Mouse (Mus musculus): ENCODE measurements at regions not wholly inside any gene's neighbourhood (a gene's known extent, or its start where the extent isn't known, plus 50 kb on each side); places are given as distances from the start of the nearest gene placed in this dataset.

- no peak for TF ChIP-seq GATA4 (IDR thresholded peaks at IDR 0.05; ENCODE audit: insufficient replicate concordance, low read length)
Measured at GRCm38 (mm10) chr15:62823861-62824518, 1021.0 kb downstream of the Gsdmc2 start.

- TF ChIP-seq GATA4 (IDR thresholded peaks at IDR 0.05; ENCODE audit: insufficient replicate concordance, low read length): no peak
Measured at GRCm38 (mm10) chr15:62822305-62822704, 1022.7 kb downstream of the Gsdmc2 start.

DNA sequence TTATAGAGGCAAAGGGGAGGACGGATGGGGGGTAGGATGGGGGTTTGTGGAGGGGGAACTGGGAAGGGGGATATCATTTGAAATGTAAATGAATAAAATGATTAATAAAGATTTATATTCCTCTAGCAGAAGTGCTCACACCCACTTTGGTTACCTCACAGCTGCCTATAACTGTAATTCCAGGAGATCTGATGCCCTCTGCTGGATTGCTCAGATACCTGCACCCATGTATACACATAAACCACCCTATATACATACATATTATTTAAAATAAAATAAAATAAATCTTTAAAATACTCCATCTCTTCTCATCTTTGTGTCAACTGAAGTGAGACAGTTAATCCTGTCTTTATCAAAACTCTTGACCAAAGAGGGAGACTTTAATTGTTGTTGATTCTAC, 1031.9 kb downstream of the Gsdmc2 start:
- no peak for TF ChIP-seq GATA4 (IDR thresholded peaks at IDR 0.05; ENCODE audit: insufficient replicate concordance, low read length)

GRCm38 (mm10) chr15:62812026-62812425, 1033.0 kb downstream of the Gsdmc2 start:
- no peak for TF ChIP-seq GATA4 (IDR thresholded peaks at IDR 0.05; ENCODE audit: insufficient replicate concordance, low read length)

- TF ChIP-seq GATA4 (IDR thresholded peaks at IDR 0.05; ENCODE audit: insufficient replicate concordance, low read length): no peak
Measured at GRCm38 (mm10) chr15:62809320-62809719, 1035.7 kb downstream of the Gsdmc2 start.

DNA sequence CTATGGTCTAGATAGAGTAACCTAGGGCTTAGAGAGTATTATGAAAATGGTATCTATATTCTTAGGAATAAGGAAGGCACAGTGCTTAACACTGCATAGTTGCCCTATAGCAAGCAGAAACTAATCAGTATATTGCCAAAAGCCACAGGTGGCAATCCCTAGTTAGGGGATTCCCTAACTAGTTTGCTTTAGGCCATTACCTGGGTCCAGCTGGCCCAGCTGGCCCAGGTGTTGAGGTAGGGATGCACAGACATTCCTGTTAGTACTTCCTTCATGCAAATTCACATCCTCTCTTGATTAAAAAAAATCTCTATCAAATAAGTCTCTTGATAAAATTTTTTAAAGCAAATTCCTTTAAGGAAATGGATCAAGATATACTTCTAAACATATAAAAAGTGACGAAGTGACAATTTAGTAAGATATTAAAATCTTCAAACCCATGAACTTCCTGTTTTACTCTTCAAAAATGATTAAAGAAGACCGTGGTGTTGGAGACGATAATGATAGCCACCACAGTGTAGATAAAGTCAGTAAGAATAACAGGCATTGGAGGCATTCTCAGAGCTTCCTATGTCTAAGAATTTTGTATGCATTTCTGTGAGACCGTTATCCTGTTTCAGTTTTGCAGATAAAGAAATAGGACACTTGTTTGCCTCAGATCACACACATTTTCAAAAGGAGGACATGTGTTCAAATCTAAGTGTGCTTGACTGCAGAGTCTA, 1036.7 kb downstream of the Gsdmc2 start:
- no peak for TF ChIP-seq GATA4 (IDR thresholded peaks at IDR 0.05; ENCODE audit: insufficient replicate concordance, low read length)

DNA sequence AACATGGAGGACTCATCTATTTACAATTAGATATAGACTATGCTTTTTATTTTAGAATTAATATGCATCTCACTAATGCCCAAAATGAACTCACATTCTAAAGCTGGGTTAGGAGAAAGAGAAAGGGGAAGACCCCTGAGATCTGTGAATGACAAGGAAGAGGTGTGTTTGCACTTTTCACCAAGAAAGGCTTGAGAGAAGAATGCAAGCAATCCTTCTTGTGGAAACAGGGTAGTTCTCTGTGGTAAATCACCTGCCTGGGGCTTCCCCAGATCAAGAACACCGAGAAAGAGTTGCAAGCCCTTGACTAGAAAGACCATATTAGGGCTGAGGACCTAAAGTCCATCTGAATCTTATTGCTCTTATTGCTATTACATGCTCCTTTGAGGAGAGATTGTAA, 1037.6 kb downstream of the Gsdmc2 start:
- TF ChIP-seq GATA4 (IDR thresholded peaks at IDR 0.05; ENCODE audit: insufficient replicate concordance, low read length): no peak

- TF ChIP-seq GATA4 (IDR thresholded peaks at IDR 0.05; ENCODE audit: insufficient replicate concordance, low read length): no peak
Measured at GRCm38 (mm10) chr15:62802770-62803169, 1042.2 kb downstream of the Gsdmc2 start.

GRCm38 (mm10) chr15:62798731-62799130, 1046.2 kb downstream of the Gsdmc2 start:
- TF ChIP-seq GATA4 (IDR thresholded peaks at IDR 0.05; ENCODE audit: insufficient replicate concordance, low read length): no peak

GRCm38 (mm10) chr15:62793569-62793968, 1051.4 kb downstream of the Gsdmc2 start:
- no peak for TF ChIP-seq GATA4 (IDR thresholded peaks at IDR 0.05; ENCODE audit: insufficient replicate concordance, low read length)

DNA sequence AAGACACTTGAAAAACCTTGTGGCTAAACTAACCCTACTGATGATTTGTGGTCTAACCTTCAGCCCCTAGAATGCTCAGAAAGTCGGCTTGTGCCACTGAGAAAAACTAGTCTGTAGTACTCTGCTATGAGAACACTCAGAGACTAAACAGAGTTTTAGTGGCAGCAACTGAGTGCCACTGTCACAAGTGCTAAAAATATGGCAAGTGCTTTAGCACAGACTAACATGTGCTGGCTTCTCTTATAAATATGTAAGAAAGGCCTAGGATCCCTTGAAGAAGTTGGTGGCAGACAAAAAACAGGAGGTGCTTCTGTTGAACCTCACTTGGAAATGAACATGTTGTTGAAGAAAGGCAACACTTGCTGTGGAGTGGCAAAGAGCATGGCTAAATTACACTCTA, 1052.9 kb downstream of the Gsdmc2 start:
- no peak for TF ChIP-seq GATA4 (IDR thresholded peaks at IDR 0.05; ENCODE audit: insufficient replicate concordance, low read length)

GRCm38 (mm10) chr15:62787753-62788152, 1057.2 kb downstream of the Gsdmc2 start:
- no peak for TF ChIP-seq GATA4 (IDR thresholded peaks at IDR 0.05; ENCODE audit: insufficient replicate concordance, low read length)

- no peak for TF ChIP-seq GATA4 (IDR thresholded peaks at IDR 0.05; ENCODE audit: insufficient replicate concordance, low read length)
Measured at GRCm38 (mm10) chr15:62786315-62786714, 1058.7 kb downstream of the Gsdmc2 start.

DNA sequence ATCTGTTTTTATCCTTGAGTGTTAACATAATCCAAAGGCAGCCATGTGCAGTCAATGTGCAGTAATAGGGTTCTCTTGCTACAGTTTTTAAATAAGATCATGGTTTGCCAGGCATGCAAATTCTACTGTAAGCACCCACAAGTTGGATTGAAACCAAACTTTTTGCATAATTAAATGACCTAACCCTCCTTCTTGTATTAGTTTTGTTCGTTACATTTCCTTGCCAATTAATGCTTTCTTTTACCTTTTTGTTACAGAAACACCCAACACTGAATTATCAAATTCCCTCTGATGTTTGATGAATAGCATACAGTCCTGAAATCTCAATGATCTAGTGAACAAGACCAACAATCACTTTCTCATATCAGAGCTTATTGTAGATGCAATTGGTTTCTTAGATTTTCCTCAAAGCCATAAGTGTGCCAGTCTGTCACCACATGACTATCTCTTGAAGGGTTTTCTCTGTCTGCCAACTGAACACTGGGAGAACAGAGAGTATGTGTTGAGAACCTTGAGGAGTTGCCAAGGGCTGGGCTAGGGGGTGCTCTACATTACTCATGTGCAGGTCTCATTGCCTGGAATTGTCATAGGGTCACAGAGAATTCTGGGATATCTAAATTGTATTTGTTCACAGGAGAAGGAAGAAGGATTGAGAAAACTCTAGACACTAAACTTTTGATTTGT, 1060.4 kb downstream of the Gsdmc2 start:
- no peak for TF ChIP-seq GATA4 (IDR thresholded peaks at IDR 0.05; ENCODE audit: insufficient replicate concordance, low read length)

- no peak for TF ChIP-seq GATA4 (IDR thresholded peaks at IDR 0.05; ENCODE audit: insufficient replicate concordance, low read length)
Measured at GRCm38 (mm10) chr15:62778899-62779298, 1066.1 kb downstream of the Gsdmc2 start.

DNA sequence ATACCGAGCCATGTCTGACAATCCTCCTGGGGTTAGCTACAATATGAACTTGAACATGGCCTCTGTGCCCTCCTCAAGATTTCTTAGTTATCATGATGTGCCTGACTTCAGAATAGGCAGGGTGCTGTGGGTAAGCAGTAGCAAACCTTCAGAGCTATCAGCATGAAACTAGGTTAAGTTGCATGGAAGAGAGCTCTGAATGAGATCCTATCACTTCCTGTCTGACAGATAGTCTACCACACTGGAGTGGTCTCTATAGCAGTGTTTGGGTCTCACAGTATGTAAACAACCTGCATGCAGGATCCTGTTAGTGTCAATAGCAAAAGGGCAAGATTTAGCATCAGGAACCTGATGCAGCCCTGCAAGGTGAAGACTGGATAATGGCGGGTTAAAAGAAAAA, 1092.3 kb downstream of the Gsdmc2 start:
- no peak for TF ChIP-seq GATA4 (IDR thresholded peaks at IDR 0.05; ENCODE audit: insufficient replicate concordance, low read length)
